Mouse (Mus musculus) gastrocnemius, postnatal 10 days (tissue): ENCODE results near the gene Chrnb2. TPM values are rescaled to one million over a fixed set of nuclear protein-coding genes. Genes with fewer than 3 reads are reported as not detected.
A peak's percentile ranks its signal among the peaks of the same experiment; 100 is the strongest.

Experiments
- DNase-seq: peaks from one replicate; pipeline ENCODE4 v3.0.0; 2021; ENCODE audit warnings: mixed read lengths
- total RNA-seq, 2 experiments: library from RNA; stranded (reverse); gene quantifications; 2 replicates each; pipeline ENCODE4 v1.2.3; 2021

The Chrnb2 gene
- total RNA-seq, 2 experiments from 2014 or later, result 0.16 to 0.23 TPM

DNA sequence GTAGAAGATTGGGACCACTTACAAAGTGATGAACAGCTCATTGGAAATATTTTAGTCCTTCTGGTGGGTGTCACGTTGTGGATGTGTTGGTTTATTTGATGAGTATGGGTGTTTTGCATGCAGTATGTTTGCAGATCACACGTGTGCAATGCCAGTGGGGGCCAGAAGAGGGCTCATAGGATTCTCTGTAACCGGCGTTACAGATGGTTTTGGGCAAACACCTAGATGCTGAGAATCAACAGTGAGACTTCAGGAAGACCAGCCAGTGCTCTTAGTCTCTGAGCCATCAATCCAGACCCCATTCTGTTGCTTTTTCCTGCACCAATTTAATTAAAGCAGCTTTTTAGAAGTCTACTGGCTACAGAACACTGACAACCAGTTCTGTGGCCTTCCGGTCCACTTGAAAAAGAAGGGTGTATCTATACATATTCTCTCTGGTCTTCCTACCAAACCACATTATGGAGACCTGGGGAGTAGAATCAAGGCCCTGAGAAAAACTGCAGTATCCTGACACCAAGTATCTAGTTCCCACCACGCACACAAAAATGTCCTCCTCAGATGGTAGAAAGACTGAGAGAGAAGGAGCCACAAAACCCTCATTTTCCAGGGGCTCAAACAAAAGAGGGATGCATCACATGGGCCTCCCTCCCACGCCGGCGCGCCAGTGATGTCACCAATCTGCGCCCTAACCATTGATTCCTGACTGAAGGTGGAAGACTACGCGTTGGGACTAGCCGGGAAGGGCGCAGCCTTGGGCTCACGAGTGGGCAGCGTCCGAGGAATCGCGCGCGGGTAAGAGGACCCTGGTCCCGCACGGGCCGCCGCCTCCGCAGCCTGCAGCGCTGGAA is 49.8 kb downstream of the Chrnb2 start, which contains the start of gene Adar:
TSS of gene Adar (plus strand) at position 664 of the 848 bp plus-strand sequence.
- peak; percentile 70 for DNase-seq

DNA sequence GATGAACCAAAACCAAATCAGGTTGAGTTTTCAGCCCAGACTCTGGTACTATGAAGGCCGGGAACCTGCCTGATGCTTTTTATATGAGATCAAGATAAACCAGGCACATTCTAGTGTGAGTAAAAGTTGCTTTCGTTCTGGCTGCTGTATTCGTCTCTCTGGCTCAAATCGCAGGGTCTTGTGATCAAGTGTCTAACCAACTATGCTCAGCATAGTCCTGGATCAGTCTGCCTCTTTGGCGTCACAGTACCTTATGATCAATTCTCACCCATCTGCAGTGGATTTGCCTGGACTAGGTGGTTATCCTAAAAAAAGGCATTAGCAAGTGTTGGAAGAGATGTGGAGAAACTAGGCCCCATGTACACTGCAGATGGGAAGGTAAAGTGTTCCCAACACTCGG is 60.4 kb downstream of the Chrnb2 start:
- no peak for DNase-seq

DNA sequence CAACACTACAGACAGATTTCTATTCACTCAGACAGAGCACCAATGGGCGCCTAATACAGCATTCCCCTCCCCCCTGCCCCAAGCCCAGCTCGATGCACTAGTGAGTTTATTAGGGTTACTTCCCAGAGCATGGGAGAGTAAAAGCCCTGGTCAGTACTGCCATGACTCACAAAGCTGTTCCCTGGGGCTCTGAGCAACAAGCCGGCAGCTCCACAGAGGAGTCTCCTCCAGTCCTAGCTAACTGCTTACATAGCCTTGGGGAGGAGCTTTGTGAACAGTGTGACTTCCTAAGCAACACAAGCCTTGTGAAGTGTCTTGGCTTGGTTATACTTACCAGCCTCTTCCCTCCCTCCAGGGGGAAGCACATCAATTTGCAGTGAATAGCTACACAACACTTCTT is 60.8 kb downstream of the Chrnb2 start:
- no peak for DNase-seq

DNA sequence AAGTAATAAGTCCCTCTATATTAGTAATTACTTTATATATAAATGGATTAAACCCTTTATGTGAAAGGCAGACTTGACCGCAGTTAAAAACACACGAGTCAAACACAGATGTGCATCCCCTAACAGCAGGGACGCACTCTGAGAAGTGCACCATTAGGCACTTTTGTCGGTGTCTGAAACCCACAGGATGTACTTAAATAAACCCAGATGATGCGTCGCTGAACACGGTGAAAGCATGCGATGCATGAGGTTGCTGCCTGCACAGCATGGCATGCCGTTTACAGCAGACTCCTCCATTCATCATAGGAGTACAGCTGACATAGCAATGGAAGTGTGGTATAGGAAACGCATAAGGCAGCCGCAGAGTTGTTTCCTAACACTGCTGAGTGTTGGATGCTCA is 64.0 kb downstream of the Chrnb2 start:
- DNase-seq, result no peak

DNA sequence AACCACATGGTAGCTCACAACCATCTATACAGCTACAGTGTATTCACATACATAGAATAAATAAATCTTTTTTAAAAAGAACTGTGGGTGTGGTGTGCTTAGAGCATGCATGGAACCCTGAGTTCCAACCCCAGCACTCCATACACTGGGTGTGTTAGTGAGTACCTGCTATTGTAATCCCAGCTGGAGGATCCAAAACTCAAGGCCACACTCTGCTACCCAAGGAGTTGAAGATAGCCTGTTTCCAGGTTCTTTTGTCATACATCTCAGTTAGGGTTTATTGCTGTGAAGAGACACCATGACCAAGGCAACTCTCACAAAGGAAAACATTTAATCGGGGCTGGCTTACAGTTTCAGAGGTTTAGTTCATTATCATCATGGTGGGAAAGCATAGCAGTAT is 65.5 kb downstream of the Chrnb2 start:
- no peak for DNase-seq

Other genes starting within 250 kb of the Chrnb2 start
- gene Kcnn3, start 244.5 kb downstream of the Chrnb2 start, total RNA-seq, result 10 to 100 TPM in 1 of 2 experiments, 1 to 10 TPM in 1; 6.9 to 11.9 TPM
- 1 to 10 TPM; 6.3 to 8.3 TPM for gene Adar, start 49.6 kb downstream of the Chrnb2 start, total RNA-seq
- 10 to 100 TPM; 17.9 to 23.7 TPM for gene Ube2q1, start 9.0 kb upstream of the Chrnb2 start, total RNA-seq
- gene She, start 66.7 kb upstream of the Chrnb2 start, total RNA-seq, result 10 to 100 TPM in 1 of 2 experiments, 1 to 10 TPM in 1; 9.4 to 10.7 TPM
- 1 to 10 TPM; 2.4 to 3.1 TPM for gene Il6ra, start 148.6 kb upstream of the Chrnb2 start, total RNA-seq
- 10 to 100 TPM; 32.8 to 43.5 TPM for gene Atp8b2, start 198.9 kb upstream of the Chrnb2 start, total RNA-seq
- gene Hax1, start 234.1 kb upstream of the Chrnb2 start, total RNA-seq, result 10 to 100 TPM; 49.3 to 52.8 TPM